Mouse (Mus musculus) liver (tissue): ENCODE results near the gene Xlr5b.
"Not testable (repeated sequence)": the region's sequence is repeated elsewhere in the genome, so short reads cannot be mapped to it uniquely, and the experiment has no call there.

ENCODE experiments used
- DNase-seq: peaks from one replicate; pipeline ENCODE4 v3.0.0-alpha.2; 2020; ENCODE audit warnings: mixed read lengths

Xlr5b gene

GRCm38 (mm10) chrX:73148496-73148895, at the start of gene Xlr5b:
Gene Xlr5b (plus strand): TSS chrX:73148796.
- not testable (repeated sequence) for DNase-seq

GRCm38 (mm10) chrX:73116747-73117146, 31.8 kb upstream of the Xlr5b start, which contains the start of gene Gm14685:
Gene Gm14685 (plus strand): TSS chrX:73117047.
- DNase-seq, result not testable (repeated sequence)

GRCm38 (mm10) chrX:73122859-73123829, 25.5 kb upstream of the Xlr5b start:
- DNase-seq, result not testable (repeated sequence)

GRCm38 (mm10) chrX:73143218-73143618, 5.4 kb upstream of the Xlr5b start:
- not testable (repeated sequence) for DNase-seq

GRCm38 (mm10) chrX:73149350-73149749, 754 bp downstream of the Xlr5b start, which contains the start of gene DXBay18:
Gene DXBay18 (minus strand): TSS chrX:73149450.
- not testable (repeated sequence) for DNase-seq

- DNase-seq, result not testable (repeated sequence)
Measured at GRCm38 (mm10) chrX:73176889-73177288, 28.3 kb downstream of the Xlr5b start, which contains the start of gene Spin2d. Gene Spin2d (minus strand): TSS chrX:73176989.

GRCm38 (mm10) chrX:73191934-73192333, 43.3 kb downstream of the Xlr5b start, which contains the start of gene Xlr3b:
Gene Xlr3b (plus strand): TSS chrX:73192207.
- DNase-seq, result not testable (repeated sequence)
